Mouse (Mus musculus) MEL (cell line): Measurements from ENCODE around the gene Acaa1b. TPM values are rescaled to one million over a fixed set of nuclear protein-coding genes. Genes with fewer than 3 reads are reported as not detected.

Experiments
- DNase-seq: peaks from one replicate; pipeline ENCODE4 v3.0.0; 2011; ENCODE audit warnings: low read depth, low spot score
- H3K27ac ChIP-seq: 2 replicates; pipeline ENCODE4 v1.5.1; 2012; ENCODE audit warnings: low read depth, mild to moderate bottlenecking, control low read depth, low read length, moderate library complexity; ENCODE audit not compliant: control insufficient read depth
- H3K27me3 ChIP-seq, 2 experiments: fragments of 150-350 bp in 1 of 2; sonication (generic) in 1 of 2; 2 replicates each; pipeline ENCODE4 v1.6.1; 2012; ENCODE audit warnings: low read length in 2 of 2, mild to moderate bottlenecking in 2 of 2, improper control_type of control experiment in 1 of 2, moderate library complexity in 1 of 2; ENCODE audit not compliant: insufficient read depth in 2 of 2, control insufficient read depth in 1 of 2
- H3K36me3 ChIP-seq, 2 experiments: 2 replicates each; pipeline ENCODE4 v1.6.1; 2012 to 2014; ENCODE audit warnings: low read length in 2 of 2, improper control_type of control experiment in 1 of 2, inconsistent platforms in 1 of 2, mild to moderate bottlenecking in 1 of 2; ENCODE audit not compliant: insufficient read depth in 2 of 2, control insufficient read depth in 1 of 2
- H3K4me1 ChIP-seq, 2 experiments: fragments of 150-350 bp in 1 of 2; sonication (generic) in 1 of 2; 2 replicates each; pipeline ENCODE4 v1.6.1; 2012; ENCODE audit warnings: low read length in 2 of 2, improper control_type of control experiment in 1 of 2, mild to moderate bottlenecking in 1 of 2; ENCODE audit not compliant: insufficient read depth in 2 of 2, control insufficient read depth in 1 of 2
- H3K4me3 ChIP-seq, 2 experiments: fragments of 150-350 bp in 1 of 2; sonication (generic) in 1 of 2; 2 replicates each; pipeline ENCODE4 v1.5.1; 2012; ENCODE audit warnings: low read depth in 2 of 2, low read length in 2 of 2, mild to moderate bottlenecking in 2 of 2, moderate library complexity in 2 of 2, control low read depth in 1 of 2, improper control_type of control experiment in 1 of 2; ENCODE audit not compliant: control insufficient read depth in 1 of 2, insufficient read depth in 1 of 2
- H3K79me2 ChIP-seq: 2 replicates; pipeline ENCODE4 v1.6.1; 2012; ENCODE audit warnings: mild to moderate bottlenecking, low read length, moderate library complexity; ENCODE audit not compliant: control insufficient read depth, poor library complexity, insufficient read depth
- H3K9ac ChIP-seq: 2 replicates; pipeline ENCODE4 v1.6.1; 2012; ENCODE audit warnings: low read depth, mild to moderate bottlenecking, control low read depth, low read length, moderate library complexity; ENCODE audit not compliant: control insufficient read depth, poor library complexity, severe bottlenecking
- H3K9me3 ChIP-seq: fragments of 150-350 bp; sonication (generic); replicated peaks from 2 replicates; pipeline ENCODE4 v1.6.1; 2012; ENCODE audit warnings: mild to moderate bottlenecking, low read length, improper control_type of control experiment, moderate library complexity; ENCODE audit not compliant: insufficient read depth
- BHLHE40 ChIP-seq: IDR thresholded peaks from 2 replicates; pipeline ENCODE4 v1.6.1; 2012; ENCODE audit warnings: low read depth, mild to moderate bottlenecking, inconsistent platforms, low read length, improper control_type of control experiment, borderline replicate concordance
- CHD2 ChIP-seq: IDR thresholded peaks from 2 replicates; pipeline ENCODE4 v1.6.1; 2011; ENCODE audit warnings: low read length, improper control_type of control experiment
- E2F4 ChIP-seq: IDR thresholded peaks from 2 replicates; pipeline ENCODE4 v1.6.1; 2011; ENCODE audit warnings: low read depth, low read length, improper control_type of control experiment, borderline replicate concordance
- ELF1 ChIP-seq: IDR thresholded peaks from 2 replicates; pipeline ENCODE4 v1.6.1; 2014; ENCODE audit warnings: low read depth, mild to moderate bottlenecking, inconsistent platforms, low read length, improper control_type of control experiment, moderate library complexity
- EP300 ChIP-seq, 2 experiments: IDR thresholded peaks; 2 replicates each; pipeline ENCODE4 v1.6.1; 2011; ENCODE audit warnings: improper control_type of control experiment in 2 of 2, low read length in 2 of 2, low read depth in 1 of 2, mild to moderate bottlenecking in 1 of 2
- ETS1 ChIP-seq: IDR thresholded peaks from 2 replicates; pipeline ENCODE4 v1.6.1; 2012; ENCODE audit warnings: low read depth, mild to moderate bottlenecking, inconsistent platforms, low read length, improper control_type of control experiment, moderate library complexity
- GABPA ChIP-seq: IDR thresholded peaks from 2 replicates; pipeline ENCODE4 v1.6.1; 2012; ENCODE audit warnings: low read depth, mild to moderate bottlenecking, inconsistent platforms, low read length, improper control_type of control experiment, moderate library complexity
- GATA1 ChIP-seq: IDR thresholded peaks from 2 replicates; pipeline ENCODE4 v1.6.1; 2011; ENCODE audit warnings: low read depth, low read length, improper control_type of control experiment
- HCFC1 ChIP-seq: IDR thresholded peaks from 2 replicates; pipeline ENCODE4 v1.6.1; 2012; ENCODE audit warnings: low read depth, mild to moderate bottlenecking, inconsistent platforms, low read length, improper control_type of control experiment, moderate library complexity
- KAT2A ChIP-seq: conservative IDR thresholded peaks from 2 replicates; pipeline ENCODE4 v1.6.1; 2012; ENCODE audit warnings: low read depth, low read length, improper control_type of control experiment, inconsistent platforms
- MAFK ChIP-seq: IDR thresholded peaks from 2 replicates; pipeline ENCODE4 v1.6.1; 2011; ENCODE audit warnings: low read depth, mild to moderate bottlenecking, low read length, improper control_type of control experiment, borderline replicate concordance
- MAX ChIP-seq: IDR thresholded peaks from 2 replicates; pipeline ENCODE4 v1.6.1; 2011; ENCODE audit warnings: low read length, improper control_type of control experiment
- MAZ ChIP-seq: IDR thresholded peaks from 2 replicates; pipeline ENCODE4 v1.6.1; 2012; ENCODE audit warnings: low read depth, mild to moderate bottlenecking, inconsistent platforms, low read length, improper control_type of control experiment
- MEF2A ChIP-seq: IDR thresholded peaks from 2 replicates; pipeline ENCODE4 v1.6.1; 2014; ENCODE audit warnings: low read depth, mild to moderate bottlenecking, inconsistent platforms, low read length, improper control_type of control experiment; ENCODE audit not compliant: poor library complexity, insufficient replicate concordance, severe bottlenecking; ENCODE audit errors: extremely low read depth
- MXI1 ChIP-seq: IDR thresholded peaks from 2 replicates; pipeline ENCODE4 v1.6.1; 2011; ENCODE audit warnings: mild to moderate bottlenecking, low read depth, low read length, improper control_type of control experiment
- MYB ChIP-seq: IDR thresholded peaks from 2 replicates; pipeline ENCODE4 v1.6.1; 2011; ENCODE audit warnings: mild to moderate bottlenecking, low read depth, low read length, improper control_type of control experiment
- MYC ChIP-seq: IDR thresholded peaks from 2 replicates; pipeline ENCODE4 v1.6.1; 2011; ENCODE audit warnings: low read depth, mild to moderate bottlenecking, low read length, improper control_type of control experiment, moderate library complexity
- NELFE ChIP-seq: IDR thresholded peaks from 2 replicates; pipeline ENCODE4 v1.6.1; 2011; ENCODE audit warnings: low read depth, low read length, improper control_type of control experiment
- NRF1 ChIP-seq: IDR thresholded peaks from 2 replicates; pipeline ENCODE4 v1.6.1; 2014; ENCODE audit warnings: low read depth, mild to moderate bottlenecking, inconsistent platforms, low read length, improper control_type of control experiment, moderate library complexity; ENCODE audit not compliant: poor library complexity, insufficient read depth, severe bottlenecking
- POLR2AphosphoS2 ChIP-seq: IDR thresholded peaks from 2 replicates; pipeline ENCODE4 v1.6.1; 2011; ENCODE audit warnings: low read length, improper control_type of control experiment
- RAD21 ChIP-seq: IDR thresholded peaks from 2 replicates; pipeline ENCODE4 v1.6.1; 2011; ENCODE audit warnings: mild to moderate bottlenecking, low read depth, low read length, improper control_type of control experiment
- RCOR1 ChIP-seq: IDR thresholded peaks from 2 replicates; pipeline ENCODE4 v1.6.1; 2012; ENCODE audit warnings: low read depth, mild to moderate bottlenecking, inconsistent platforms, low read length, improper control_type of control experiment
- TCF12 ChIP-seq: IDR thresholded peaks from 2 replicates; pipeline ENCODE4 v1.6.1; 2014; ENCODE audit warnings: low read depth, mild to moderate bottlenecking, inconsistent platforms, low read length, improper control_type of control experiment, moderate library complexity
- USF1 ChIP-seq: IDR thresholded peaks from 2 replicates; pipeline ENCODE4 v1.6.1; 2014; ENCODE audit warnings: low read depth, mild to moderate bottlenecking, inconsistent platforms, low read length, improper control_type of control experiment, moderate library complexity
- ZKSCAN1 ChIP-seq: IDR thresholded peaks from 2 replicates; pipeline ENCODE4 v1.6.1; 2012; ENCODE audit warnings: low read depth, mild to moderate bottlenecking, inconsistent platforms, low read length, improper control_type of control experiment, moderate library complexity
- ZMIZ1 ChIP-seq: IDR thresholded peaks from 2 replicates; pipeline ENCODE4 v1.6.1; 2012; ENCODE audit warnings: low read depth, mild to moderate bottlenecking, inconsistent platforms, low read length, improper control_type of control experiment, moderate library complexity
- ZNF384 ChIP-seq: IDR thresholded peaks from 2 replicates; pipeline ENCODE4 v1.6.1; 2012; ENCODE audit warnings: low read depth, mild to moderate bottlenecking, inconsistent platforms, low read length, improper control_type of control experiment
- polyA plus RNA-seq, 2 experiments: library from polyadenylated mRNA; stranded (reverse) in 1 of 2; unstranded in 1 of 2; fragments of >175 nt in 1 of 2; fragments of >200 nt in 1 of 2; gene quantifications; 2 replicates each; pipeline versions ENCODE4 v1.2.1 to v1.2.4; 2012; ENCODE audit warnings: low replicate concordance in 2 of 2, low read depth in 1 of 2; ENCODE audit not compliant: insufficient read length in 2 of 2, insufficient read depth in 1 of 2, missing spikeins in 1 of 2
- total RNA-seq: library from RNA; depleted of rRNA; stranded (reverse); fragments of 300-350 nt; gene quantifications from 2 replicates; pipeline ENCODE4 v1.2.3, GENCODE M21; 2012

Gene Acaa1b
- total and polyA plus RNA-seq, 3 experiments = 1.3 to 1.9 TPM; not detected in 1

DNA sequence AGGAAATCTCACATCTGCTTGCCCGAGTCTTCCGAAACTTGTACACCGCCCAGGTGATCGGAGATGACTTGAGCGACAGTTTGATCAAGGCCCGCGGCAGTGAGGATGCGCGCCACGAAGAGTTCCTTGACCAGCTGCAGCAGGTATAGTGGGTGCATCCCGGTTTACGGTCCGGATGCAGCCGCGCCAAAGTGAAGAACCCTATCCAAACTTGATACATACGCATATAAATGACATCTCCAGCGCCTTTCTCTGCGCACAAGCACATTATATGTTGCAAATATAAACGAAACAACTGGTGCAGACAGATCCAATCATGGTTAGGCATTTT is 54.1 kb downstream of the Acaa1b start:
- no peak for DNase-seq
- no peaks in the 10 kb centered on the region for H3K9me3 ChIP-seq
- peaks cover 0 to 3% of the 10 kb centered on the region in 2 experiments; a peak in 2 of 4 replicates for H3K36me3 ChIP-seq
- H3K4me1 ChIP-seq = peaks cover 0 to 8% of the 10 kb centered on the region in 2 experiments; a peak in 1 of 4 replicates
- peak overlapping the region; percentile 75 to 76 for H3K4me3 ChIP-seq
- H3K27ac ChIP-seq = no peak overlapping the region
- peaks cover 2 to 3% of the 10 kb centered on the region in 2 experiments; a peak in 3 of 4 replicates for H3K27me3 ChIP-seq
- TF ChIP-seq USF1 (no peak), ETS1 (no peak), MEF2A (no peak), MAZ (no peak), ZMIZ1 (no peak), GABPA (no peak)
- TF ChIP-seq, all 39 proteins: peak for 0
- Histone ChIP-seq H3K79me2 (no peaks in the 10 kb centered on the region; the same call in 1 of the 2 replicates), H3K9ac (peak overlapping the region; percentile 50)

DNA sequence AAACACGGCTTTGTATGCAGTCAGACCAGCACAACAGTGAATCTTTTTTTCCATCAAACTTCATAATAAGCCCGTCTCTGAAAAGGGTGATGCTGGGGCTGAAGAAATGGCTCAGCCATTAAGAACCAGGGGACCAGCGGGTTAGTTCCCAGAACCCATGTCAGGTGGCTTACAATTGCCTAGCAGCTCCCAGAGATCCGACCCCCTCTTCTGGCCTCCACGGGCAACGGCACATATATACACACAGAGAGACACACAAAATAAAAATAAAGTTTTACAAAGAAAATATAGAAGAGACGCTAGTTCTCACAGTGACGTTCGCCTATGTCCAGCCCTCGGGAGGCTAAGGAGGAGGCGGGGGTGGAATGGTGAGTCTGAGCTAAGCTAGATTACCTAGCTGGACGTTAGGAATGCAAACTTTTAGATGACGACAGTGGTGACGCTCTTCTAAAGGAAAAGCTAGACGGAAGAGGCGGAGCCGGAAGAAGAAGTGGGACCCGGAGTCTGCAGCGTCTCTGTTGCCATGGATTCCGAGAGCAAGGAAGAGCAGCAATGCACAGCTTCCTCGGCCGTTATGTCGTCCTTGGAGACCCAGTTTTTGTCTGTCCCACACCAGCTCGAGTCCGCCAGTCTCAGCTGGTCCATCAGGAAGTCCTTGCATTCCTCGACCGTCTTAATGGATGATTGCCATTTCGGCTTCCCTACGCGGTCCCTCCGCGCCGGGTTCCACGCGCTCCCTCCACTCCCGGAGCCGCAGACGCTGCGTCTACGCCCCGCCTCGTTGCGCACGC is 54.7 kb downstream of the Acaa1b start, which contains the start of gene Dlec1:
Gene Dlec1, plus strand, starts transcription at position 487 of the 791 bp plus-strand sequence.
- Histone ChIP-seq H3K36me3 (peaks cover 0 to 3% of the 10 kb centered on the region in 2 experiments; a peak in 2 of 4 replicates), H3K79me2 (no peaks in the 10 kb centered on the region; the same call in 1 of the 2 replicates), H3K9me3 (no peaks in the 10 kb centered on the region), H3K4me1 (peaks cover 0 to 8% of the 10 kb centered on the region in 2 experiments; a peak in 1 of 4 replicates), H3K27me3 (peaks cover 4 to 5% of the 10 kb centered on the region in 2 experiments; a peak in 3 of 4 replicates), H3K27ac (peak within 1 kb of the TSS; percentile 52), H3K4me3 (peak within 1 kb of the TSS; percentile 75 to 76), H3K9ac (peak within 1 kb of the TSS; percentile 65)
- peak; percentile 94 for DNase-seq
- TF ChIP-seq MAZ (no peak), MAFK (no peak), USF1 (no peak), MEF2A (no peak), ELF1 (peak; percentile 93), BHLHE40 (no peak), KAT2A (no peak; the same call in 1 of the 2 replicates), E2F4 (no peak), ZKSCAN1 (no peak), TCF12 (0 out of 2 replicates have a peak, but pooled peaks have one; percentile 15), HCFC1 (peak; percentile 84), POLR2AphosphoS2 (no peak), ETS1 (peak; percentile 75), MYB (0 out of 2 replicates have a peak, but pooled peaks have one; percentile 20), ZNF384 (no peak), CHD2 (no peak), GABPA (0 out of 2 replicates have a peak, but pooled peaks have one; percentile 24), RAD21 (peak; percentile 29), NELFE (peak; percentile 61), RCOR1 (no peak), MAX (no peak; the same call in 1 of the 2 replicates), GATA1 (no peak), NRF1 (0 out of 2 replicates have a peak, but pooled peaks have one; percentile 30), MYC (0 out of 2 replicates have a peak, but pooled peaks have one; percentile 35), MXI1 (peak; percentile 96), EP300 (IDR thresholded peaks at IDR 0.05; ENCODE audit: low read depth in 1 of 2, low read length in 2 of 2) (no peak)
